Mouse (Mus musculus) monocyte, adult 2 months (primary cell): ENCODE measurements around the gene Chrne.

Experiments used
- DNase-seq, 2 experiments: peaks; one replicate each; pipeline ENCODE4 v3.0.0; 2022; ENCODE audit warnings: low spot score in 2 of 2, low read depth in 1 of 2

Gene Chrne

GRCm38 (mm10) chr11:70619101-70619500, at the start of gene Chrne:
Chrne (minus strand) TSS chr11:70619216.
- no peak for DNase-seq

GRCm38 (mm10) chr11:70668335-70668770, 49.3 kb upstream of the Chrne start:
- no peak for DNase-seq

- DNase-seq = peak in 1 of 2 experiments; percentile 31
Observed at GRCm38 (mm10) chr11:70667271-70668150, 48.5 kb upstream of the Chrne start.

- no peak for DNase-seq
Observed at GRCm38 (mm10) chr11:70666687-70667086, 47.7 kb upstream of the Chrne start.

- no peak for DNase-seq
Observed at GRCm38 (mm10) chr11:70664741-70665140, 45.7 kb upstream of the Chrne start.

- no peak for DNase-seq
Observed at GRCm38 (mm10) chr11:70663957-70664356, 44.9 kb upstream of the Chrne start.

GRCm38 (mm10) chr11:70663101-70663500, 44.1 kb upstream of the Chrne start:
- DNase-seq = no peak

GRCm38 (mm10) chr11:70660571-70660970, 41.6 kb upstream of the Chrne start:
- DNase-seq = no peak

- no peak for DNase-seq
Observed at GRCm38 (mm10) chr11:70658942-70659341, 39.9 kb upstream of the Chrne start.

GRCm38 (mm10) chr11:70658521-70658920, 39.5 kb upstream of the Chrne start:
- DNase-seq = no peak

- no peak for DNase-seq
Observed at GRCm38 (mm10) chr11:70657991-70658390, 39.0 kb upstream of the Chrne start.

GRCm38 (mm10) chr11:70657573-70657972, 38.6 kb upstream of the Chrne start:
- no peak for DNase-seq

GRCm38 (mm10) chr11:70656964-70657363, 37.9 kb upstream of the Chrne start, which contains the start of gene Eno3:
Eno3 (plus strand) TSS chr11:70657202.
- DNase-seq = no peak

- DNase-seq = no peak
Observed at GRCm38 (mm10) chr11:70656456-70656927, 37.5 kb upstream of the Chrne start.

GRCm38 (mm10) chr11:70655571-70656455, 36.8 kb upstream of the Chrne start:
- DNase-seq = peak in 1 of 2 experiments; percentile 34

GRCm38 (mm10) chr11:70654923-70655570, 36.0 kb upstream of the Chrne start:
- peak in 1 of 2 experiments; percentile 51 for DNase-seq

GRCm38 (mm10) chr11:70654198-70654922, 35.3 kb upstream of the Chrne start, which contains the start of gene Pfn1:
Pfn1 (minus strand) TSS chr11:70654644.
- no peak for DNase-seq

GRCm38 (mm10) chr11:70653345-70654197, 34.6 kb upstream of the Chrne start:
- DNase-seq = no peak

- DNase-seq = no peak
Observed at GRCm38 (mm10) chr11:70652884-70653344, 33.9 kb upstream of the Chrne start.
